Mouse (Mus musculus) hindbrain, postnatal 0 days (tissue): ENCODE results near the gene Lrrc49. TPM values are rescaled to one million over a fixed set of nuclear protein-coding genes. Genes with fewer than 3 reads are reported as not detected.
A peak's percentile ranks its signal among the peaks of the same experiment; 100 is the strongest.

Experiments used
- ATAC-seq: fragments of 200-750 bp; cut with Nextera tagmentation; 2 replicates; pipeline ENCODE4 v1.8.0; 2017; ENCODE audit warnings: mild to moderate bottlenecking, moderate TSS enrichment, moderate library complexity
- DNase-seq: peaks from one replicate; pipeline ENCODE4 v3.0.0-alpha.2; 2015; ENCODE audit warnings: low spot score
- H3K27ac ChIP-seq: fragments of 300-500 bp; sonication (generic); 2 replicates; pipeline ENCODE4 v1.5.1; 2014; ENCODE audit warnings: mild to moderate bottlenecking
- H3K27me3 ChIP-seq: fragments of 300-500 bp; sonication (generic); 2 replicates; pipeline ENCODE4 v1.6.1; 2014; ENCODE audit warnings: low read length, mixed read lengths; ENCODE audit not compliant: insufficient read depth
- H3K36me3 ChIP-seq: fragments of 300-500 bp; sonication (generic); 2 replicates; pipeline ENCODE4 v1.6.1; 2014; ENCODE audit warnings: low read length, mixed read lengths; ENCODE audit not compliant: insufficient read depth
- H3K4me1 ChIP-seq: fragments of 300-500 bp; sonication (generic); 2 replicates; pipeline ENCODE4 v1.6.1; 2014; ENCODE audit warnings: antibody characterized with exemption, low read length, mixed read lengths; ENCODE audit not compliant: insufficient read depth
- H3K4me2 ChIP-seq: fragments of 300-500 bp; sonication (generic); 2 replicates; pipeline ENCODE4 v1.6.1; 2014; ENCODE audit warnings: low read depth, mild to moderate bottlenecking, low read length, moderate library complexity, mixed read lengths
- H3K4me3 ChIP-seq: fragments of 300-500 bp; sonication (generic); 2 replicates; pipeline ENCODE4 v1.5.1; 2014; ENCODE audit warnings: low read length
- H3K9ac ChIP-seq: fragments of 300-500 bp; sonication (generic); replicated peaks from 2 replicates; pipeline ENCODE4 v1.6.1; 2014; ENCODE audit warnings: mild to moderate bottlenecking, low read length, moderate library complexity, mixed read lengths
- H3K9me3 ChIP-seq: fragments of 300-500 bp; sonication (generic); 2 replicates; pipeline ENCODE4 v1.6.1; 2016; ENCODE audit warnings: low read length, mixed read lengths
- CTCF ChIP-seq: IDR thresholded peaks from 2 replicates; pipeline ENCODE4 v1.5.1; 2016; ENCODE audit warnings: antibody characterized with exemption, control low read depth, low read depth
- WGBS: fragments of 180-500 bp; shearing (Covaris S2); extraction: QIAGEN DNeasy Blood & Tissue Kit; methylation state at CpG from one replicate; pipeline ENCODE4 v1.1.7; 2014; 5-methylcytosine and 5-hydroxymethylcytosine counted together
- polyA plus RNA-seq: library from polyadenylated mRNA; unstranded; fragments of >200 nt; fragmentation: Nextera tagmentation; extraction: Ambion mirVana; gene quantifications from 2 replicates; pipeline ENCODE4 v1.2.1, GENCODE M21; 2015
- total RNA-seq: library from RNA; depleted of rRNA; stranded (reverse); fragments of >200 nt; gene quantifications from 2 replicates; pipeline ENCODE4 v1.2.3, GENCODE M21; 2014

The Lrrc49 gene
- total and polyA plus RNA-seq, 2 experiments from 2014 or later: 48.6 to 71.1 TPM

DNA sequence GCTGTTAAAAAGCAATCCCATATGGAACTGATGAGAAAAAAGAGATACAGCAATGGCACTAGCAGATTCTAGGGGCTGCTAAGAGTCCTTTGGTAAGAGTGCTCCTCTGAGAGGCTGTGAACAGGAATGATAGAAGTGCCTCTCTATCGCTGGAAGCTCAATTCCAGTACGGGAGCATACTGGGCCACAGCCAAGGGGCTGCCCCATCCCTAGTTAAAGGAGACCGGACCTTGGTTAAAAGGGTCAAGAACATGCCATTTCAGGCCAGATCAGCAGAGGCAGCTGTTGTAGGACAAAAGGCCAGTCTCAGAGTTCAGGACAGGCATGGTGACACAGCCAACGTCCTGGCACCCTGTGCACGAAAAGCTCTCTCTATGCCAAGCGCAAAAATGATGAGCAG lies 26.2 kb upstream of the Lrrc49 start:
- H3K4me1 ChIP-seq: peaks cover 5% of the 10 kb centered on the region; the same call in 1 of the 2 replicates
- H3K36me3 ChIP-seq: no peaks in the 10 kb centered on the region
- H3K4me2 ChIP-seq: peak overlapping the region; percentile 82
- no peaks in the 10 kb centered on the region for H3K9me3 ChIP-seq
- H3K9ac ChIP-seq: peak overlapping the region; percentile 88; the same call in 1 of the 2 replicates
- 0 out of 2 replicates have a peak overlapping the region, but pooled peaks have one; percentile 82 for H3K27ac ChIP-seq
- WGBS: 57% methylated on average over 6 of the region's 6 CpGs
- H3K4me3 ChIP-seq: peak overlapping the region; percentile 56; the same call in 1 of the 2 replicates
- no peak for ATAC-seq
- TF ChIP-seq CTCF: no peak
- peak; percentile 9 for DNase-seq
- H3K27me3 ChIP-seq: no peaks in the 10 kb centered on the region

DNA sequence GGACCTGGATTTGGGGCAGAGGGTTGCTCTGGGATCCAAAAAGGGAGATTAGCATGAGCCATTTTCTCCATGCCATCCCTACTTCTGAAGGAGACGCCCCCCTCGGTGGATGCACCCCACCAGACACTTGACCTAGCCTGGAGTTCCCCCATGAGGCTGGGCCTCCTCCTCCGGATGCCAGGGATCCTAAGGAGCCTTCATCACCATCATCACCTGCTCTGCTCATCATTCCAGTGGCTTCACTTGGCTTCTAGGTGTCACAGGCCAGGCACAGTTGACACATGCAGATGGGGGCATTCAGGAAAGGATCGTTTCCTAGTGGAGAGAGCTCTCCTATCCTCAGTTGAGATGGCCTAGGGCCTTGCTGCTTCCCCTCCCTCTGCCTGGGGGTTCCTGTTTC lies 25.7 kb upstream of the Lrrc49 start:
- Histone ChIP-seq H3K4me2 (peak overlapping the region; percentile 82), H3K9me3 (no peaks in the 10 kb centered on the region), H3K36me3 (no peaks in the 10 kb centered on the region), H3K4me3 (peak overlapping the region; percentile 56), H3K27ac (peak overlapping the region; percentile 82), H3K4me1 (peaks cover 5% of the 10 kb centered on the region; the same call in 1 of the 2 replicates), H3K9ac (peak overlapping the region; percentile 88), H3K27me3 (no peaks in the 10 kb centered on the region)
- DNase-seq (no peak), ATAC-seq (peak; percentile 8; the same call in 1 of the 2 replicates)
- no peak for TF ChIP-seq CTCF
- WGBS: 48% methylated on average over 4 of the region's 4 CpGs

DNA sequence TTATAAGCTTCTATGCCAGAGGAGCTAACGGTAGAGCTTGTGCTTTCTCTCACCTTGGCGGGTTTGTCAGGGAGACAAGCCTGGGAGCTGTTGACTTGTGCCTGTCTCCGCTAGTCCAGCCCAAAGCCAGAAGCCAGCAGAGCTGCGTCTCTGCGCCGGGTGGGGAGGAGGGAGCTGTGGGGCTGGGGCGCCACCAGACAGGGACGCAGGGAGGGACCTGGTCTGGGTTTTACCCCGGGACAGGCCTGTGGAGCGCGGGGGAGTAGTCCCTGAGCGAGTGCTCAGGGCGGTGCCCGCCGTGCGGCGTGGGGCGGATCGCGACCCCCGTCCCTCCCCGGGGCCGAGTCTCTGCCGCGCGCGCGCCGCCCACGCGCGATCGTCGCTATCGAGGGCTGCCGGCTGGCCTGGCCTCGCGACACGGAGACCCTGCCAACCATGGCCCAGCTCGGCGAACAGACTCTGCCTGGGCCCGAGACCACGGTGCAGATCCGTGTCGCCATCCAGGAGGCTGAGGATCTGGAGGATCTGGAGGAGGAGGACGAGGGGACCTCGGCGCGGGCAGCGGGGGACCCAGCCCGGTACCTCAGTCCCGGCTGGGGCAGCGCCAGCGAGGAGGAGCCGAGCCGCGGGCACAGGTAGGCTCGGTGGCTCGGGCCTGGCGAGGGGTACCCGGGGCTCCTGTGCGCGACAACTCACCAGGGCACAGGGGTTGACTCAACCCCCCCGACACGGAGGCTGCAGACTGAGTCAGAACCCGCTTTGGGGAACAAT lies 25.0 kb upstream of the Lrrc49 start, which contains the start of gene Larp6:
Gene Larp6, plus strand, starts transcription at position 219 of the 771 bp plus-strand sequence.
- DNase-seq: peak; percentile 66
- peak; percentile 82 for ATAC-seq
- 2% methylated on average over 64 of the region's 66 CpGs for WGBS
- Histone ChIP-seq H3K27me3 (no peaks in the 10 kb centered on the region), H3K4me2 (peak within 1 kb of the TSS; percentile 82), H3K9ac (peak within 1 kb of the TSS; percentile 88), H3K27ac (peak within 1 kb of the TSS; percentile 82), H3K9me3 (no peaks in the 10 kb centered on the region), H3K36me3 (no peaks in the 10 kb centered on the region), H3K4me1 (peaks cover 5% of the 10 kb centered on the region; the same call in 1 of the 2 replicates), H3K4me3 (peak within 1 kb of the TSS; percentile 56)
- TF ChIP-seq CTCF: no peak

DNA sequence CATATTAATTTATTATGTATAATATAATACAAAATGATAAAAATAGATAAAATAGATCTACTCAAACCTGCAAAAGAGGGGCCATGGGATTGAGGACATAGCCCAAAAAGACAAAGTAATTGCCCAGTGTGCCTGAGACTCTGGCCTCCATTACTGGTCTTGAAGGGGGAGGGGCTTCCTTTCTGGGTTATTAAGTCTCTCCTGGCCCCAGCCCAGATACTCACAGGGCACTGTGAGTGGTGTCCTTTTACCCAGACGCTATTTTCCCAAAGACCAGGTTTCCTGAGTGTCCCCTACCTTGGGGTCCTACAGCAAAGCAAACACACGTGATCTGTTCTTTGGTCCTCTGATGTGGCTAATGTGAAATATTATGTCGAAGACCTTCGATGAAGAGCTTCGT lies 24.1 kb upstream of the Lrrc49 start:
- 79% methylated on average over 5 of the region's 5 CpGs for WGBS
- peak overlapping the region; percentile 82; the same call in 1 of the 2 replicates for H3K27ac ChIP-seq
- H3K9ac ChIP-seq: no peak overlapping the region

DNA sequence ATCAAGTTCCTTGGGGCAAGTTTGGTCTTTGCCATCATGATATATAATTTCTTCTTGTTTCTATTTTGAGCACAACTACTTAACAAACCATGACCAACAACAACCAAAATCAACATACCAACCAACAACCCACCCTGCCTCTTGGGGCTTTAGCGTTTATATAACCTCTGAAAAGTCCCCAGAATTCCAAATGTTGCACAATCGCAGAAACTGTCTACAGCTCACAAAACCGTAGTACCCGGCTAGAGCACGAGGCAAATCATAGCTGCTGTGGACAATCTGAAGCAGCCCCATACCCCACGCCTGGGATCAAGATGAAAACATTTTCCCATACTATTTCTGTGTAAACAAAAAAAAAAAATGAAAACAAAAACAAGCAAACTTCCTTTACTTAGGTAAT lies 21.8 kb upstream of the Lrrc49 start:
- ATAC-seq (no peak), DNase-seq (no peak)
- Histone ChIP-seq H3K4me2 (no peak overlapping the region), H3K4me3 (no peak overlapping the region), H3K9me3 (no peaks in the 10 kb centered on the region), H3K9ac (no peak overlapping the region), H3K36me3 (no peaks in the 10 kb centered on the region), H3K27ac (no peak overlapping the region), H3K4me1 (peaks cover 5% of the 10 kb centered on the region; the same call in 1 of the 2 replicates), H3K27me3 (no peaks in the 10 kb centered on the region)
- TF ChIP-seq CTCF: no peak
- 86% methylated on average over 6 of the region's 6 CpGs for WGBS

More for the DNA sequence above, 24.1 kb upstream of the Lrrc49 start:
- peak overlapping the region; percentile 82 for H3K4me2 ChIP-seq
- H3K4me1 ChIP-seq: peaks cover 5% of the 10 kb centered on the region; the same call in 1 of the 2 replicates
- H3K9me3 ChIP-seq: no peaks in the 10 kb centered on the region
- ATAC-seq (no peak), DNase-seq (no peak)
- no peak for TF ChIP-seq CTCF
- no peaks in the 10 kb centered on the region for H3K27me3 ChIP-seq
- no peaks in the 10 kb centered on the region for H3K36me3 ChIP-seq
- H3K4me3 ChIP-seq: no peak overlapping the region

DNA sequence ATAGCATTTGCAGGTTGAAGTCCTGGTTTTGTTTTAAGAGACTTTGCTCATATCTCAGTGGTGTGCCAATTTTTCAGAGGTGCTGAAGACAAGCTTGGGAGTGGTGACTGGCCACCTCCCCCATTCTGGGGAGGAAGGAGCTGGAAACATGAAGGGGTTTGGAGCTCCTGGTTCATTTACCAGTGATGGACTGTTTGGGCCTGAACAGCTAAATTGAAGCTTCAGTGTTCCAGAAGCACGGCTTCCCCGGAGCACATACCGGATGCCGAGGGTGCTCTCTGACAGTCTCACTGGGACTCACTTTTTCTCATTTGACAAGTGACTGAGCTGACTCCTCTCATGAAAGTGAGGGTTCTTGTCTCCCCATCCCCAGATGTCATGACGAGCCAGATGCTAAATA lies 20.6 kb upstream of the Lrrc49 start:
- Histone ChIP-seq H3K9me3 (no peaks in the 10 kb centered on the region), H3K4me2 (no peak overlapping the region), H3K4me3 (no peak overlapping the region), H3K4me1 (no peaks in the 10 kb centered on the region), H3K27ac (no peak overlapping the region), H3K9ac (no peak overlapping the region), H3K27me3 (no peaks in the 10 kb centered on the region), H3K36me3 (no peaks in the 10 kb centered on the region)
- ATAC-seq: no peak
- TF ChIP-seq CTCF: no peak
- WGBS: 90% methylated on average over 5 of the region's 5 CpGs
- DNase-seq: no peak

DNA sequence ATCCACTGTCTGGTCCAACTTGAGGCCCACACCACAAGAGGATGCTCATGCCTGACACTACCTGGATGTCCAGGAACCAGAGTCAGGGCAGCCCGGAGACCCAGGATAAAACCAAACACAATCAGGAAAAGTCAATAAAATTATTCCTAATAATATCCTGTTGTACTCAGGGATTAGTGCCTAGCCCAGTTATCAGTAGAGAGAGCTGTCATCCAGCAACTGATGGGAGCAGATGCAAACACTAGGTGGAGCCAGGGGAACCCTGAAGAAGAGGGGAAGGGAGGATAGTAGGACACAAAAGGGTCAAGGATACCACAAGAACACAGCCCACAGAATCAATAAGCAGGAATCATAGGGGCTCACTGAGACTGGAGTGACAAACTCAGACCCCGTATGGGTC lies 19.6 kb upstream of the Lrrc49 start:
- peak; percentile 38 for TF ChIP-seq CTCF
- Histone ChIP-seq H3K9me3 (no peaks in the 10 kb centered on the region), H3K4me1 (no peaks in the 10 kb centered on the region), H3K27ac (no peak overlapping the region), H3K27me3 (no peaks in the 10 kb centered on the region), H3K36me3 (no peaks in the 10 kb centered on the region), H3K4me2 (no peak overlapping the region), H3K4me3 (no peak overlapping the region), H3K9ac (no peak overlapping the region)
- ATAC-seq (no peak), DNase-seq (no peak)
- 93% methylated on average over 2 of the region's 2 CpGs for WGBS
